Mouse (Mus musculus): ENCODE data around the gene Mapk8ip1. TPM values are rescaled to one million over a fixed set of nuclear protein-coding genes. Genes with fewer than 3 reads are reported as not detected.
A peak's percentile ranks its signal among the peaks of the same experiment; 100 is the strongest.

Mapk8ip1 gene
- polyA plus RNA-seq, 1 experiment: 18.3 TPM

GRCm38 (mm10) chr2:92370821-92371805, 29.9 kb downstream of the Mapk8ip1 start:
- TF ChIP-seq POLR2A (IDR thresholded peaks at IDR 0.05; ENCODE audit: borderline replicate concordance, extremely low read depth, low read depth, low read length) (peak; percentile 49; the same call in 1 of the 2 replicates), CTCF (IDR thresholded peaks at IDR 0.05; ENCODE audit: insufficient read depth, low read length) (no peak)
- H3K4me3 ChIP-seq (replicated peaks; ENCODE audit: extremely low read depth, low read depth, low read length): peak overlapping the region; percentile 44
- peak; percentile 78 for DNase-seq
- H3K4me1 ChIP-seq (ENCODE audit: control insufficient read depth, insufficient read depth, low read length): peaks cover 7% of the 10 kb centered on the region
- WGBS: 8% methylated on average over 45 of the region's 45 CpGs

GRCm38 (mm10) chr2:92370375-92370774, 30.7 kb downstream of the Mapk8ip1 start:
- peaks cover 2% of the 10 kb centered on the region; the same call in 1 of the 2 replicates for H3K4me1 ChIP-seq (ENCODE audit: control insufficient read depth, insufficient read depth, low read length)
- TF ChIP-seq CTCF (IDR thresholded peaks at IDR 0.05; ENCODE audit: insufficient read depth, low read length) (no peak), POLR2A (IDR thresholded peaks at IDR 0.05; ENCODE audit: borderline replicate concordance, extremely low read depth, low read depth, low read length) (no peak)
- WGBS: 13% methylated on average over 19 of the region's 19 CpGs
- no peak for DNase-seq
- H3K4me3 ChIP-seq (replicated peaks; ENCODE audit: extremely low read depth, low read depth, low read length): peak overlapping the region; percentile 15

DNA sequence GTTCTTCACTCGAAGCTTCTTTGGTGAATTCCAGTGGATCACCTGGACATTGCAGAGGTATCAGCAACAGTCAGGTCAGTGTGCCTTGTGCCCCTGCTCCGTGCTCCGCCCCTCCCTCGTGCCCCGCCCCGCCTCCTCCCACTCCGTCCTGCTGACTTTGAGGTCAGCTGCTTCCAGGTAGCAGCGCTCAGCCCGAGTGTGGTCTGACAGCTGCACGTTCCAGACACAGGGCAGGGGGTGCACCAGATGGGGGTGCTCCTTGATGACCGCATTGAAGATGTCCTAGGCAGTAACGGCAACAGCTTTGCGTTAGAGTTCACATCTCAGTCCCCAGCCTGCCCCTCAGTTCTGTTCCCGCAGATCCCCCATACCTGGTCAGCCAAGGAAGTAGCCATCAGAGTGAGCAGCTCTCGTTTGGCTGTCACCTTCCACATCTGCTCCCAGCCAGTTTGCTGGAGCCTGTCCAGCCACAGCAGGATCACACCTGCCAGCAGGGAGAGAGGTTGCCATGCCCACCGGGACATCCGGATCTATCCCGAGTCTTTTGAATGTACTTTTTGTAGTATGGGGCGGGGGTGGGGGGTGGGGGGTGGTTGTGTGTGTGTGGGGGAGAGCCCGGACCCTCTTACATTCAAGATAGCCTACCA, 33.6 kb downstream of the Mapk8ip1 start:
- no peak for TF ChIP-seq CTCF (IDR thresholded peaks at IDR 0.05; ENCODE audit: insufficient read depth, low read length)
- TF ChIP-seq POLR2A (IDR thresholded peaks at IDR 0.05; ENCODE audit: borderline replicate concordance, extremely low read depth, low read depth, low read length): no peak
- no peak for DNase-seq
- 27% methylated on average over 20 of the region's 20 CpGs for WGBS
- no peak overlapping the region for H3K4me3 ChIP-seq (replicated peaks; ENCODE audit: extremely low read depth, low read depth, low read length)
- H3K4me1 ChIP-seq (ENCODE audit: control insufficient read depth, insufficient read depth, low read length): no peaks in the 10 kb centered on the region; the same call in 1 of the 2 replicates

DNA sequence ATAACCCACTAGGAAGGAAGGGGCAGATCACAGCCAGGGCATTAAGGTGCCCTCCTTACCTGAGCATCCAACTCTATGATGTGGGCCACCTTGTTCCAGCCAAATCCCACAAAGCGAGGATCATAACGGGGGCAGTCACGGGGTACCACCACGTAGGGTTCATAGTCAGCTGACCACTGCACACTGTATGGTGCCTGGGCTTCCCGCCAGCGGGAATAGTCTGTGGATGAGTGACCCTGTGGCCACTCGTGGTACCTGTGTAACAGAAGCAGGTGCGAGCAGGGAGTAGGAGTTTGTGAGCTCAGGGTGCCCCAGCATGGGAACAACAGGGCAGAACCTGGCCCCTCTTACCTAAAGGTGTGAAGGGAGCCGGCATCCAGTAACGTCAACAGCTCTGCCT, 35.5 kb downstream of the Mapk8ip1 start:
- Histone ChIP-seq H3K4me3 (replicated peaks; ENCODE audit: extremely low read depth, low read depth, low read length) (no peak overlapping the region), H3K4me1 (ENCODE audit: control insufficient read depth, insufficient read depth, low read length) (no peaks in the 10 kb centered on the region)
- DNase-seq: no peak
- WGBS: 88% methylated on average over 10 of the region's 10 CpGs
- TF ChIP-seq CTCF (IDR thresholded peaks at IDR 0.05; ENCODE audit: insufficient read depth, low read length) (no peak), POLR2A (IDR thresholded peaks at IDR 0.05; ENCODE audit: borderline replicate concordance, extremely low read depth, low read depth, low read length) (no peak)

GRCm38 (mm10) chr2:92364086-92364485, 37.0 kb downstream of the Mapk8ip1 start:
- 82% methylated on average over 4 of the region's 4 CpGs for WGBS
- TF ChIP-seq CTCF (IDR thresholded peaks at IDR 0.05; ENCODE audit: insufficient read depth, low read length) (no peak), POLR2A (IDR thresholded peaks at IDR 0.05; ENCODE audit: borderline replicate concordance, extremely low read depth, low read depth, low read length) (no peak)

DNA sequence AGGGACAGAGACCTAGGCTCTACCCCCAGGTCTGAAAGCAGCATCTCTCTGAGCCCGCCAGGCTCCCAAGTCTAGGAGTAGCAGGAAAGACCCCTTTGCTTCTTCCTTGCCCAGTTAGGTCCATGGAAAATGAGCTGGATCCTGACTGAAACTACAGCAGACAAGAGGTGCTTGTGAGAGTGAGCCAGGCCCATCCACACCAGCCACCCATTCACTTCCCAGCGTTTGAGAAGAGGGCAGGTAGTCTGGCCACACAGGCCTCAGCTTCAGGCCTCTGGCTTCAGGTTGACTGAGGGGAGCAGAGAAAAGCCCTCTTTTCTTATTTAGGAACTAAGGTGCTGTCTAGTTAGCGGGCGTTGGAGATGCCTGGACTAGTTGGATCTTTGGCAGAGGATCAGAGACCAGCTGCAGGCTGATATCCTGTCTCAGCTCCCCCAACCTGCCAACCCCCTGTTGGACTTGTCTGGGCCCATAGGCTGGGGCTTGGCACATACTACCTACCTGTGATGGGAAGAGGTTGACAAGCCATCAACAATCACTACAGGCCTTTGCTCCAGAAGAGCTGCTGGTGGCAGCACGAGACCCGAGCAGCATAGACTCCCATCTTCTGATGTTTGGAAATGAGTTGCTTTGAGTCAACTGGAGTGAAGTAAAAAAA, 38.4 kb downstream of the Mapk8ip1 start:
- Histone ChIP-seq H3K4me1 (ENCODE audit: control insufficient read depth, insufficient read depth, low read length) (no peaks in the 10 kb centered on the region), H3K4me3 (replicated peaks; ENCODE audit: extremely low read depth, low read depth, low read length) (no peak overlapping the region)
- WGBS: 86% methylated on average over 6 of the region's 6 CpGs
- no peak for TF ChIP-seq CTCF (IDR thresholded peaks at IDR 0.05; ENCODE audit: insufficient read depth, low read length)
- TF ChIP-seq POLR2A (IDR thresholded peaks at IDR 0.05; ENCODE audit: borderline replicate concordance, extremely low read depth, low read depth, low read length): no peak
- no peak for DNase-seq

More at GRCm38 (mm10) chr2:92364086-92364485, 37.0 kb downstream of the Mapk8ip1 start:
- Histone ChIP-seq H3K4me1 (ENCODE audit: control insufficient read depth, insufficient read depth, low read length) (no peaks in the 10 kb centered on the region), H3K4me3 (replicated peaks; ENCODE audit: extremely low read depth, low read depth, low read length) (no peak overlapping the region)
- DNase-seq: no peak

- no peaks in the 10 kb centered on the region for H3K4me1 ChIP-seq (ENCODE audit: control insufficient read depth, insufficient read depth, low read length)
- TF ChIP-seq CTCF (IDR thresholded peaks at IDR 0.05; ENCODE audit: insufficient read depth, low read length) (no peak), POLR2A (IDR thresholded peaks at IDR 0.05; ENCODE audit: borderline replicate concordance, extremely low read depth, low read depth, low read length) (no peak)
- WGBS: 81% methylated on average over 8 of the region's 8 CpGs
- no peak for DNase-seq
- no peak overlapping the region for H3K4me3 ChIP-seq (replicated peaks; ENCODE audit: extremely low read depth, low read depth, low read length)
These were observed 39.3 kb downstream of the Mapk8ip1 start for GRCm38 (mm10) chr2:92361795-92362194.

GRCm38 (mm10) chr2:92360893-92361292, 40.2 kb downstream of the Mapk8ip1 start:
- 35% methylated on average over 12 of the region's 12 CpGs for WGBS
- no peak for TF ChIP-seq POLR2A (IDR thresholded peaks at IDR 0.05; ENCODE audit: borderline replicate concordance, extremely low read depth, low read depth, low read length)
- TF ChIP-seq CTCF (IDR thresholded peaks at IDR 0.05; ENCODE audit: insufficient read depth, low read length): no peak
- DNase-seq: no peak
- H3K4me1 ChIP-seq (ENCODE audit: control insufficient read depth, insufficient read depth, low read length): no peaks in the 10 kb centered on the region
- no peak overlapping the region for H3K4me3 ChIP-seq (replicated peaks; ENCODE audit: extremely low read depth, low read depth, low read length)

- no peak for TF ChIP-seq POLR2A (IDR thresholded peaks at IDR 0.05; ENCODE audit: borderline replicate concordance, extremely low read depth, low read depth, low read length)
- no peak for TF ChIP-seq CTCF (IDR thresholded peaks at IDR 0.05; ENCODE audit: insufficient read depth, low read length)
- H3K4me1 ChIP-seq (ENCODE audit: control insufficient read depth, insufficient read depth, low read length): no peaks in the 10 kb centered on the region
- DNase-seq: no peak
- no peak overlapping the region for H3K4me3 ChIP-seq (replicated peaks; ENCODE audit: extremely low read depth, low read depth, low read length)
- 80% methylated on average over 25 of the region's 25 CpGs for WGBS
These were observed 40.8 kb downstream of the Mapk8ip1 start for GRCm38 (mm10) chr2:92360186-92360823.
